Mouse (Mus musculus) subcutaneous adipose tissue, adult 2 months (tissue): Measurements from ENCODE around the gene Jdp2. TPM values are rescaled to one million over a fixed set of nuclear protein-coding genes. Genes with fewer than 3 reads are reported as not detected.

Experiments used
- polyA plus RNA-seq: library from polyadenylated mRNA; depleted of rRNA; stranded (reverse); fragments of >200 nt; gene quantifications from 2 replicates; pipeline ENCODE4 v1.2.3, GENCODE M21; 2012; ENCODE audit warnings: low replicate concordance; rRNA removed

Gene Jdp2
- polyA plus RNA-seq, result 14.6 and 19.2 TPM in 2 replicates

DNA sequence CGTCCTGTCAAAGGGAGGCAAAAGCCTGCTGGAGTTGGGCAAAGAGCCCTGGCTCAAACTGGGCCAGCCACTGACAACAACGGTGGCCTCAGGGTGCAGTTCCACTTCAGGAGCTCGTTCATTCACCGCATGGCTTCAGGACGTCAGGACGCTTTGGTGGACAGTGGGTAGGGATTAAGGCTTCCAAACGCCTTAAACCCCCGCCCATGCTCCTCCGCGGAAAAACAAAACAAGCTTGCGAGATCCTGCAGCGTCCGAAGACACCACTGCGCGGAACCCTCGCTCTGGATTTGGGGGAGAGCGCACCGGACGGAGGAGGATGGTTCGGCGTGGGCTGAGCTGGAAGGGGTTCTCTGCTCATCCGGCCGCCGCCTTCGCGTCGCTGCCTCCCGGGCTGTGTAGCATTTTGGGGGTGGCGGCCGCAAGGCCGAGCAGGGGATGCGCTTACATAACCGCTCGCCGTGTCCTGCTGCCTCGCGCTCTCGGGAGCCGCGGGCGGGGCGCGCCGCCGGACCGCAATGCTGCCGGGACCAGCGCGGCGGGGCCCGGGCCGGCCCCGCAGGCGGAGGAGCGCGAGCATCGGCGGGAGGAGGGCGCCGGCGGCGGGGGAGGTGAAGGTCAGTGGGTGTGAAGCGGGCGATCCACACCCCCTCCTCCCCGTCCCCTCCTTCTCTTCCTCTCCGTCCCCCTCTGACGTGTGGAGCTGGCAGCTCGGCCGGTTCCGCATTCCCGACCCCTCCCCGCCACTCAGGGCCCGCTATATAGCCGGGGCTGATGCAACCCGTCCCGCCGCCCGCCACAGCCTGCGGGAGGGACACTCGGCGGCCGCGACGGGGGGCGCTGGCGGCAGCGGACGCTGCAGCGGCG lies at the start of gene Jdp2:
Gene Jdp2 (plus strand): TSS at position 417 of the 867 bp plus-strand sequence.

GRCm38 (mm10) chr12:85686466-85687216 lies 87.8 kb downstream of the Jdp2 start, which contains the start of gene Batf:
Gene Batf, plus strand, starts transcription at chr12:85686669.

Other genes with a start within 250 kb of the Jdp2 start
- gene Tmed10, start 224.2 kb upstream of the Jdp2 start, polyA plus RNA-seq, result 189 and 236 TPM in 2 replicates
- 9.2 and 18.1 TPM in 2 replicates for gene Fos, start 125.1 kb upstream of the Jdp2 start, polyA plus RNA-seq
- gene Batf, start 87.6 kb downstream of the Jdp2 start, polyA plus RNA-seq, result 1.9 and 9.9 TPM in 2 replicates
- gene Flvcr2, start 147.5 kb downstream of the Jdp2 start, polyA plus RNA-seq, result 2.4 and 4.5 TPM in 2 replicates
- 25.9 and 43.5 TPM in 2 replicates for gene Erg28, start 225.5 kb downstream of the Jdp2 start, polyA plus RNA-seq
- 13.0 and 14.8 TPM in 2 replicates for gene Ttll5, start 225.6 kb downstream of the Jdp2 start, polyA plus RNA-seq